Mouse (Mus musculus): ENCODE data around the gene Map3k19.
A peak's percentile ranks its signal among the peaks of the same experiment; 100 is the strongest.

Map3k19 gene

DNA sequence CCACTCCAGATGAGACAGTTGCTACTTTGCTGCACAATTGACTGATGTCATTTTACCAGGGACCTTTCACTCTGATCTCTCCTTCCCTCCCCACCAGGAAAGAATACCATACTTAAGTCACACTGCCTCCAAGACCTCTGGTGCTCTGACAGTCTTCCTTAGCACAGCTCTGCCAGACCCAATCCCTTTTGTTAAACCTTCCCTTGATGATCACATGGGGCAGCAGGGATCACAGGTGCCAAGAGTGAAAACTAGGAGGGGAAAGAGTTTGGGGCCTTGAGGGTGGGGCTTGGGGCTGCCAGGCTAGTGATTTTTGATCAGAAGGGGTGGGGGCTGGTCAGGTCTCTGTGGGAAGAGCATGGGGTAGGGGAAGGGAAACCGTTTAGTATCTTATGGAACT is 58.1 kb downstream of the Map3k19 start:
- DNase-seq (ENCODE audit: low spot score) = no peak

DNA sequence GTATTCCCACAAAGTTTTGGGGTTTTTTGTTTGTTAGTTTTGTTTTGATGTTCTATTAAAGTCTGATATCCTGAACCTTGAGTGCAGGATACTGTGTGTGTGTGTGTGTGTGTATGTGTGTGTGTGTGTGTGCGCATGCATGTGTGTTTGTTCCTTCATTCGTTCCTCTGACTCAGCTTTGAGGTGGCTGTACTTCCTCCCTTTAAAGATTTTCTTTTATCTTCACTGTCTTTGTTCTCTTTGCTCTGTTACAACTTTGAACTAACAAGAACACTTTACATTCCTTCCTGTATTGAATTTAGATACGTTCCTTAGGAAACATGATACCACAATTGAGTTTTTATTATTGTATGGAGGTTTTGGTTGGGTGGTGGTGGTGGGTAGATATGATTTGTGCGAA is 58.5 kb downstream of the Map3k19 start:
- DNase-seq (ENCODE audit: low spot score) = no peak

DNA sequence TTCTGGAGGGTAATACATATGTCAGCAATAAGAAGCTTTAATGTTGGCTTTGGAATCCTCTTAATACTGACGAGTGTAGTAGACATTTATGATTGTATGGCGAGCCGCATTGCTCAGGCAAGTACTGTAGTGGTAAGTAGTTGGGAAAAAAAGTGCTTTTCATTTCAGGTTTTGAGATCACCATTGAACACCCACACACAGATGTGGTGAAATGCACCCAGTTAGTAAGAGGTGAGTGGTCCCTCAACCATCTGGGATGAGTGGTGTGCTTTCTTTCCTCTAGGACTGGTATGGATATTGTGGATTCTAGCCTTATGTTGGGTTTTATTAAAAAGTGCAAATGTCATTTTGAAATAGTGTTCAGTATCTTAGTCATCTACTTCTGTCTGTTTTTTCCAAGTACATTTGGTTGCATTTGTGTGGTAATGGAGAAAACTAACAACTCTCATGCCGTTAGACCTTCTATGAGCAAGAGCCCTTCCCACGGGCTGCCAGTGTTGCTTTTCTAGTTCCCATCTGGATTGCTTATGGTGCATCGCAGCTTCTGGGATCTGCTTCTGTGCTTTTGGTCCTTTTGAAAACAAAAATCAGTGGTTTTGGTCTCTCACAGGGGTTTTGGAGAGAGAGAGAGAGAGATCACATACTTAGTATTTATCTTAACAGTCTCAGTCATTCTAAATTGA is 59.6 kb downstream of the Map3k19 start:
- no peak for DNase-seq (ENCODE audit: low spot score)

DNA sequence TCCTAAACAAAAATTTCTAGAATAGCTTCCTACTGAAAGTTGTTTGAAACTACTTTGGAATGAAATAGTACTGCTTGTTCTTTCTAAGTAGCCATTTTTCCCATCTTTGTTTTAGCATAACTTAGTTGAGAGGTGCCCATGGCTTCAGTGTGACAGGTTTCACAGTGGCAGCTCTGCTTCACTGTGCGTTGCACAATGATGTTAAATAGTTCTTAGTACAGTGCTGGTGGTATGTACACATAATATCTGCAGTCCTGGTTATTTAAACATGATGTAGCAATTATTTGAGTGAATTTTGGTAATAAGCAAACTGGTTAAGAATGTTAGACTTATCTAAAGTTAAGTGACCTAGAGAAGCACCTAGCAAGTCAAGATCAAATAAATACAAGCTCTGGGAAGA is 61.4 kb downstream of the Map3k19 start:
- no peak for DNase-seq (ENCODE audit: low spot score)

DNA sequence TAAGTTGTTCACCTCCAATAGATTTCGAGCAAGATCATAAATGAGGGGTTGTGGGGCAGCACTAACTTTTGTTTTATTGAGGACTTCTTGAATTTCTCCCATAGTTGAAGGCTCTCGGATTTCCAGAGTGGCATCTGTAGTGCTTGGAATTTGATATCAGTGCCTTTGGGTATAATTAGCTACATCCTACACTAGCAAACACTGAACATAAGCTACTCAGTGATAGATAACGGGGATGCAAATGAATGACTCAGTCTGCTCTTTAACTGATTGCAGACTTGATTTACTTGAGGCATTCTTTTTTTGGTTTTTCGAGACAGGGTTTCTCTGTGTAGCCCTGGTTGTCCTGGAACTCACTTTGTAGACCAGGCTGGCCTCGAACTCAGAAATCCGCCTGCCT is 65.9 kb downstream of the Map3k19 start:
- DNase-seq (ENCODE audit: low spot score) = no peak

GRCm38 (mm10) chr1:127785882-127786281 is 68.9 kb downstream of the Map3k19 start:
- no peak for DNase-seq (ENCODE audit: low spot score)

DNA sequence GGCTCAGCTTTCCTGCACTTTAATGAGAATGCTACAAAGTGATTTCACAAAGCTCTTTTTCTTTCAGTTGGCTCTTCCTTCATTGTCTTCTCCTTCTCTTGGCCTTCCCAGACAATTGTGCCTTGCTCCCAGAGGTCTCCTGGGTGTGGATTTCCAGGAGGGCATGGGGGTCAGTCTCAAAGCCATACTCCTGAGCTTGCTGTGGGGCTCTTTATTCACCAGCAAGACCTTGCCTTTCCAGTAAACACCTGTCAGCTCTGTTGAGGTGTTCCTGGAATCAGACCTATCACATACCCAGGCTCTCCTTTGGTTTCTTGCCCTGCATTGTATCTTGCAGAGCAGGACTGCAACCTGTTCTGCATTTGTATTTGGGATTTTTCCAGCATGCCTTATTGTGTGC is 71.0 kb downstream of the Map3k19 start:
- no peak for DNase-seq (ENCODE audit: low spot score)

DNA sequence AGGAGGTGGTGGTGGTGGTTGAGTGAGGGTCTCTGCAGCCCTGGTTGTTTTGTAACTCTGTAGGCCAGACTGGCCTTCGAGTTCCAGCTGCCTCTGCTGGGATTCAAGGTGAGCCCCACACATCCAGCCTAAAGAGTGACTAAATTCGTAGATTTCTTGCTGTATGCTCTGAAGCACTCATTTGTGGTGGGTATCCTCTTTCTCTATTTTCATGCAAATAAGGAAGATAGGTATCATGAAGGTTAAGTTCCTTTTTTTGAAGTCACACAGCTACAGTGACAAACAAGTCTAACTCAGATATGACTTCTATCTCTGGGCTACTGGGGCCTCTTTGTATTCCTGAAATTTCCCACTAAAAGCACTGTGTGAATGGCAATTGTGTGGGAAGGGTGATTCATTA is 74.0 kb downstream of the Map3k19 start:
- DNase-seq (ENCODE audit: low spot score) = no peak

DNA sequence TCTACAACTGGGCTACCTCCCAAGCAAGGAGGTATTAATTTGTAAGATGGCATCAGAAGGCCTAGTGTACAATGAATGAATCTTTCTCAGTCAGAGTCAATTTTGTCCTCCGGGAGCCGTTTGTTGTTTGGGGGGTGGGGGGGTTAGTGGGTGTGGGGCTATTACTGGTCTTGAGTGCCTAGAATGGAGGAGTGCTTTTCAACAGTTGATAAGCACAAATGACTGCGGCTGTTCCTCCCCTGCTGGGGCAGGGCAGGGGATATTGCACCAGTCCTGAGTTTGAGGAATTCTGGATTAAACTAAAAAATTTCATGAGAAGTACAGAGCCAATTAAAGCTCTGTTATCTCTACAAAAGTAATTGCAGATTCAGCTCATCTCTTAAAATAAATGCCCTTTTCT is 74.7 kb downstream of the Map3k19 start:
- no peak for DNase-seq (ENCODE audit: low spot score)

DNA sequence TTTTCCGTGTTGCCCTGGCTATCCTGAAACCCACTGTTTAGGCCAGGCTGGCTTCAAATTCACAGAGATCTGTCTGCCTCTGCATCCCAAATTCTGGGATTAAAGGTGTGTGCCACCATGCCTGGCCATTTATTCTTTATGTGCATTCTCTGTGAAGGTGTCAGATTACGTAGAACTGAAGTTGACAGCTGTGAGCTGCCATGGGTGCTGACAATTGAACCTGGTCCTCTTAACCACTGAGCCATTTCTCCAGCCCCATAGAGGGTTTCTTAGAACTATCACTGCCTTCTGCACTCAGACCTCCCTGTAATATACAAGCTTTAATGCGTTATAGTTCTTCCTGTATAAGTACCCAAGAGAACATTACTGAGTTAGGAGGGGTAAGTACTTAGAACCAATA is 76.2 kb downstream of the Map3k19 start:
- no peak for DNase-seq (ENCODE audit: low spot score)

GRCm38 (mm10) chr1:127776246-127776645 is 78.6 kb downstream of the Map3k19 start:
- DNase-seq (ENCODE audit: low spot score) = no peak

GRCm38 (mm10) chr1:127775206-127775720 is 79.6 kb downstream of the Map3k19 start:
- DNase-seq (ENCODE audit: low spot score) = no peak

DNA sequence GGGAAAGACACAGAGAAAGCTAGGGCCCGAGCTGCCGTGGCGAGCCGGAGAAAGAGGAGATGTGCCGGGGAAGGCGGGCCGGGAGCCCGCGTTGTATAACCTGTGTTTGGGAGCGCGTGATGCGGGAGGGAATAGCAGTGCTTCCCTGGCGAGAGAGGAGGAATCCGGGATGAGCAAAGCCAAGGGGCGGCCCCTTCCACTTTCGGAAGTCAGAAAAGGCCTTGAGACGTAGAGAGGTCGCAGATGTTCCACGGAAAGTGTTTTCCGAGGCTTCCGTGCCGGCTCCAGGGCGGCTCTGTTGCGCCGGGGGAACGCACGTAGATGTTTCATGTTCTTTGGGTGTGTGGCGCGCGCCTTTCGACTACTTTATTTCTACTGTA is 80.3 kb downstream of the Map3k19 start:
- no peak for DNase-seq (ENCODE audit: low spot score)

GRCm38 (mm10) chr1:127773803-127774500 is 80.9 kb downstream of the Map3k19 start, which contains the start of gene Ccnt2:
TSS of gene Ccnt2 (plus strand) at chr1:127774164.
- peak; percentile 99 for DNase-seq (ENCODE audit: low spot score)

- DNase-seq (ENCODE audit: low spot score) = no peak
Measured at GRCm38 (mm10) chr1:127773198-127773802, 81.5 kb downstream of the Map3k19 start.

GRCm38 (mm10) chr1:127766741-127767140 is 88.1 kb downstream of the Map3k19 start:
- no peak for DNase-seq (ENCODE audit: low spot score)

DNA sequence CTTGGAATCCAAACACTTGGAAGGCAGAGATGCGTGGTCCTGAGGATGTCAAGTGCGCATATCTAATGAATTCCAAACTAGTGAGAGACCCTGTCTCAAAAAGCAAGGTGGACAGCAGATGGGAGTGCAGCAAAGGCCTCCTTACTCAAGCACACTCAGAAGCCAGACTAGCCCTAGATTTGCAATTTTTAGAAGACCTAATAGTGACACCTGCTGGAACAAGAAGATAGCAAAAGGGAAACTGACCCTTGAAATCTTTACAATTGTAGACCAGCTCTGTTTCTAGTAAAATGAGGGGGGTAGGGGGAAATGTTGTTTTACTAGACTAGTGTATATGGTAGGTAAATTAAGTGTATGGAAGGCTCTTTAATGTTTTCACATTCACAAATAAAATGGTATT is 89.4 kb downstream of the Map3k19 start:
- no peak for DNase-seq (ENCODE audit: low spot score)

Data from ovary, postnatal 36 days (tissue).